Mouse (Mus musculus) olfactory bulb, adult 2 months (tissue): ENCODE measurements around the gene Bbs12.

Experiments used
- CTCF ChIP-seq: fragments of 200-500 bp; IDR thresholded peaks from 2 replicates; pipeline ENCODE4 v1.5.1; 2012; ENCODE audit warnings: low read depth, mild to moderate bottlenecking, low read length, moderate library complexity; ENCODE audit not compliant: insufficient read depth
- POLR2A ChIP-seq: fragments of 200-500 bp; IDR thresholded peaks from 2 replicates; pipeline ENCODE4 v1.6.1; 2012; ENCODE audit warnings: mild to moderate bottlenecking, low read depth, low read length, moderate library complexity; ENCODE audit not compliant: insufficient read depth

GRCm38 (mm10) chr3:37269926-37270325, 42.4 kb upstream of the Bbs12 start:
- TF ChIP-seq CTCF = no peak
- no peak for TF ChIP-seq POLR2A
